Mouse (Mus musculus): ENCODE measurements around the gene Zfp493. TPM values are rescaled to one million over a fixed set of nuclear protein-coding genes. Genes with fewer than 3 reads are reported as not detected.

Zfp493 gene
- total RNA-seq (2023) = 0.11 TPM in 1 of 2 replicates, not detected in the other

DNA sequence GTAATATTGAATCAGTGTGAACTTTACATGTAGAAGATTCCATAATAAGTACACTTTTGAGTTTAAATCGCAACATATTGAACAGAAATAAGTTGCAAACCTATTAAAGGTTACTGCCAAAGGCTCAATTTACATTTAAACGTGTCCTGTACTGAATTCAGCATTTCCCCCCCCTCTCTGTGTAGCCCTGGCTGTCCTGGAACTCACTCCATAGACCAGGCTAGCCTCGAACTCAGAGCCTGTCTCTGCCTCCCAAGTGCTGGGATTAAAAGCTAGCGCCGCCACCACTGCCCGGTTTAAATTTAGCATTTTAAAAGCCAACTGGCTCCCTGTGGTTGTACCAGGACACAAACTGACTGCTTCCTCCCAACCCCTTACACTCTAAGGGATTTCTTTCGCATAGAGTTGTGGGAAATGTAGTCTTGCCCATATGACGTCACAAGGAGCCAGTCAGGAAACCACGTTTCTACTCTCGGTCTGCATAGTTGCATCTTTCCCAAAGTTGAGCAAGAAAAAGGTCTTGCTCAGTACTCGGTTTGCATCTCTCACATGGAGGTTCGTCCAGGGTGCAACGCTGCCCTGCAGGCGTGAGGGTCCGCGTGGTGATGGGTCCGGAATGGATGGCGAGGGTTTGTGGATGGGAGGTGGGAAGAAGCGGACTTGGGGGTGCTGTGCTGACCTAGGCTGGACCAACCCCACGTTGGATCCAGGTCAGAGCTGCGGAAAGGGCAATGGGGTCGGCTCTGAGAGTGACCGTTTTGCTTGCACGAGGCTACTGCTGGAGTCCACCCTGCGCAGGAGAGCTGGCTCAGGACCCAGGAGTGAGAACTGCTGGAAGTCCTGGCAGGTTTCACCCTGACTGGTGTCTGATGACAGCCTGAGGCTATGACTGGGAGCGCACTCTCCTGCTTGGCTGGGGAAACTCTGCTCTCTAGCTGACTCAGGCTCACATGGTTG, at the start of gene Zfp493:
Gene Zfp493, plus strand, starts transcription at position 429 of the 957 bp plus-strand sequence.

DNA sequence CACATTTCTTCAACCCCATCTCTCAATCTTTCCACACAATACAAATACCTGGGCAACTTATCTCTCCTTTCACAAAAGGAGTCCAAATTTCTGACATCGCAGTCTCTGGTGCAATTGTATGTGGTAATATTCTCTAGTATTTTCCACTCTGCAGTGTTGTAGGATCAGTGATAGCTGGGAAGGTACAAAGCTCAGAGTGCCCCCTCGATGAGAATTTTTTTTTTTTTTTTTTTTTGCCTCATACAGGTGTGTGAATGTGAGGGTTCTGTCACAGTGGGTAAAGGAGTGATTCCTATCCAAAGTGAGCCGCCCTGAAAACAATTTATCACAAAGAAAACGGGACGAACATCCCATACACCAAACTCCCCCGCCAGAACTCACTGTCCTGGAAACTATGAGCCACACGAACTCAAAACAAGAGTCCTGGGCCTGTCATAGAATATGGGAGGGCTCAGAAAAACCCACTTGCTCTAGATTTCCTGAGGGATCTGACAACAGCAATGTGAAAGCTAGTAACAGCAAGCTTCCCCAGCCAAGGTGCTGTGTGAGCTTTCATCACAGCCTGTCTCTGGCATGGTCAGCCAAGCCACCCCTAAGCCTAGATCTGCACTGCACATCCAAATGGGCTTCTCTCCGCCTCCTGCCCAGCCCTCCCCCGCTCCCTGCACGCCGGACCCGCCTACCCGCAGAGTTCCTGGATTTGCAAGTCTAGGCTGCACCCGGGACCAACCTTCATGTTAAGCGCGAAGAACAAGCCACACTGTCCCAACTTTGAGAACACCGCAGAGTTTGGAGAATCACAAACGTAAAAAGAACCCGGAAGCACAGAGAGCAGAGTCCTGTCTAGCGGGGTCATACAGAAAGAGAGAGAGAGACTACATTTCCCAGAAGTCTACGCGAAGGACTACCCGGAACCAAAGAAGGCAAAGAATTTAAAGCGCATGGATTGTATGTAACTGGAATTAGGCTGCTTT, 24.9 kb upstream of the Zfp493 start, which contains the start of gene Zfp85:
Gene Zfp85, minus strand, starts transcription at position 896 of the 974 bp plus-strand sequence.

DNA sequence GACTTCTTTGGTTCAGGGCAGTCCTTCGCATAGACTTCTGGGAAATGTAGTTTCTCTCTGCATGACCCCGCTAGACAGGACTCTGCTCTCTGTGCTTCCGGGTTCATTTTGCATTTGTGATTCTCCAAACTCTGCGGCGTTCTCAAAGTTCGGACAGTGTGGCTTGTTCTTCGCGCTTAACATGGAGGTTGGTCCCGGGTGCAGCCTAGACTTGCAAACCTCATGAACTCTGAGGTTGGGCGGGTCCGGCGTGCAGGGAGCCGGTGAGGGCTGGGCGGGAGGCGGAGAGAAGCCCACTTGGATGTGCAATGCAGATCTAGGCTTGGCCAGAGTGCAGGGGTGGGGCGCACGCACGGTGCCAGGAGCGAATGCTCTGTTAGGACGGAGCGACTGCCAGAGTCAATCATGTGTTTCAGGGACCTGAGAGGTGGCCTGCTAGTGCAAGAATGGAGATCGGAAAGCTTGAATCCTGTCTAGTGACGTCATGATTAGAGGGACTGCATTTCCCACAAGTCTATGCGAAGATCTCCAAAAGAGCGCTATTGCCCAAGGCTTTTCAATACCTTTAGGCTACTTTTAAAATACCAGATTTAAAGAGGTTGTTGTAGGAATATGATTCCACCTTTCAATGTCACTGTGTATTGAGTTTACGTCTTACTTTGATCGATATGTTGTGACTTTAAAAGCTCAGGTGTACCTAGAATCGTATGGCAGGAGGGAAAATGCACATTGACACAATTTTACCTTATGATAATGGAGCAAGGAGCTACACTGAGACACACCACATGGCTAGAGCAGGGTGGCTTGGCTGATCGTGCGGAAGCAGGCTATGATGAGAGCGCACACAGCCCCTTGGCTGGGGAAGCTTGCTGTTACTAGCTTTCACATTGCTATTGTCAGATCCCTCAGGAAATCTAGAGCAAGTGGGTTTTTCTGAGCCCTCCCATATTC, 34.5 kb downstream of the Zfp493 start, which contains the start of gene Zfp273:
Gene Zfp273, plus strand, starts transcription at position 31 of the 951 bp plus-strand sequence.

DNA sequence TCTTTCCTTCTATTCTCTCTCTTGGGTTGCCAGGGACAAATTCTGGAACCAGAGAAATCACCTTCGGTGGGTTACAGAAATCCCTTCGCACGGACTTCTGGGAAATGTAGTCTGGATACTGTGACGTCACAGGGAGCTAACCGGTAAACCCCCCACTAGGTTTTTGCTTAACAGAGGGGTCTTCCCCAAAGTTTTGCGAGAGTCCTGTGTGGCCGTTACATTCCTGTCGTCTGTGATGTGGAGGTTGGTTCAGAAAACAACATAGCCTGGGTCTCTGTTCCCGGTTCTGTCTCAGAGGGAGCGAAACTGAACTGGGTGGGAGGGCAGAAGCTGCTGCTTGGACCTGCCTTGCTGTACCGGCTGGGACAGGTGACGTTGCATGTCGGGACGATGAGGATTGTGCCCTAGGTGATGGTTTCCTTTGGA, 51.4 kb downstream of the Zfp493 start, which contains the start of gene Gm10037:
Gene Gm10037, plus strand, starts transcription at position 196 of the 426 bp plus-strand sequence.

Other genes starting within 250 kb of the Zfp493 start
- 2.6 and 4.2 TPM in 2 replicates for gene Zfp748, start 225.9 kb upstream of the Zfp493 start, total RNA-seq (2023)
- gene Zfp729b, start 170.0 kb upstream of the Zfp493 start, total RNA-seq (2023) = 9.9 and 12.7 TPM in 2 replicates
- 2.8 and 3.4 TPM in 2 replicates for gene Gm49345, start 141.9 kb upstream of the Zfp493 start, total RNA-seq (2023)
- 14.1 and 15.2 TPM in 2 replicates for gene Zfp729a, start 141.9 kb upstream of the Zfp493 start, total RNA-seq (2023)
- 3.5 and 5.1 TPM in 2 replicates for gene Zfp738, start 92.6 kb upstream of the Zfp493 start, total RNA-seq (2023)
- 3.6 and 4.3 TPM in 2 replicates for gene Zfp65, start 50.5 kb upstream of the Zfp493 start, total RNA-seq (2023)
- gene Zfp85, start 24.5 kb upstream of the Zfp493 start, total RNA-seq (2023) = 1.5 and 2.3 TPM in 2 replicates
- gene Zfp273, start 34.0 kb downstream of the Zfp493 start, total RNA-seq (2023) = 0.85 and 1.1 TPM in 2 replicates
- not detected in 2 replicates for gene Gm10037, start 51.4 kb downstream of the Zfp493 start, total RNA-seq (2023)
- gene BC048507, start 83.6 kb downstream of the Zfp493 start, total RNA-seq (2023) = not detected in 2 replicates

All from neutrophil, adult 65 days (primary cell).